Mouse (Mus musculus) ES-Bruce4 (cell line): Measurements from ENCODE around the gene Cox4i1.

Experiments used
- CTCF ChIP-seq: IDR thresholded peaks from one replicate; pipeline ENCODE4 v1.8.1; 2011; ENCODE audit warnings: low read depth, low read length
- EP300 ChIP-seq: IDR thresholded peaks from 2 replicates; pipeline ENCODE4 v1.6.1; 2011; ENCODE audit warnings: low read depth, low read length; ENCODE audit not compliant: insufficient read depth
- POLR2A ChIP-seq: IDR thresholded peaks from one replicate; pipeline ENCODE4 v1.8.1; 2011; ENCODE audit warnings: low read length; ENCODE audit not compliant: insufficient read depth

GRCm38 (mm10) chr8:120683602-120684001 is 15.6 kb downstream of the Cox4i1 start:
- TF ChIP-seq CTCF (peak; percentile 96), POLR2A (no peak), EP300 (0 out of 2 replicates have a peak, but pooled peaks have one; percentile 41)
